Mouse (Mus musculus): ENCODE results near the gene Pde6b.
A peak's percentile ranks its signal among the peaks of the same experiment; 100 is the strongest.

Pde6b gene

DNA sequence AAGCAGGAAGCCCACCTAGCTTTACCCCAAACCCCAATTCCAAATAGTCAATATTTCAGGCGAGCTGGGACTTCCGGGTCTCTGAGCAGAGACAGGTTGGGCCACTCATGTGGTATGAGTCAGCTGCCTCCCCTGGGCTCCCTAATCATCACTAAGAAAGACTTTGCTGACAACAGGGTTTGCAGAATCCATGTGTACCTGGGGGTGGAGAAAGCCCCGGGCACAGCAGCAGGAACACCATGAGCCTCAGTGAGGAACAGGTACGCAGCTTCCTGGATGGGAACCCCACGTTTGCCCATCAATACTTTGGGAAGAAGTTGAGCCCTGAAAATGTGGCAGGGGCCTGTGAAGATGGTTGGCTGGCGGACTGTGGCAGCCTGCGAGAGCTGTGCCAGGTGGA is at the start of gene Pde6b:
Gene Pde6b, plus strand, starts transcription at position 191 of the 400 bp plus-strand sequence.
- DNase-seq (ENCODE audit: low read depth, low spot score) = no peak

- DNase-seq (ENCODE audit: low read depth, low spot score) = no peak
These were observed 44.5 kb upstream of the Pde6b start for GRCm38 (mm10) chr5:108343680-108344170.

- no peak for DNase-seq (ENCODE audit: low read depth, low spot score)
These were observed 42.7 kb upstream of the Pde6b start for GRCm38 (mm10) chr5:108345313-108346071.

- no peak for DNase-seq (ENCODE audit: low read depth, low spot score)
These were observed 40.3 kb upstream of the Pde6b start for GRCm38 (mm10) chr5:108347843-108348242.

DNA sequence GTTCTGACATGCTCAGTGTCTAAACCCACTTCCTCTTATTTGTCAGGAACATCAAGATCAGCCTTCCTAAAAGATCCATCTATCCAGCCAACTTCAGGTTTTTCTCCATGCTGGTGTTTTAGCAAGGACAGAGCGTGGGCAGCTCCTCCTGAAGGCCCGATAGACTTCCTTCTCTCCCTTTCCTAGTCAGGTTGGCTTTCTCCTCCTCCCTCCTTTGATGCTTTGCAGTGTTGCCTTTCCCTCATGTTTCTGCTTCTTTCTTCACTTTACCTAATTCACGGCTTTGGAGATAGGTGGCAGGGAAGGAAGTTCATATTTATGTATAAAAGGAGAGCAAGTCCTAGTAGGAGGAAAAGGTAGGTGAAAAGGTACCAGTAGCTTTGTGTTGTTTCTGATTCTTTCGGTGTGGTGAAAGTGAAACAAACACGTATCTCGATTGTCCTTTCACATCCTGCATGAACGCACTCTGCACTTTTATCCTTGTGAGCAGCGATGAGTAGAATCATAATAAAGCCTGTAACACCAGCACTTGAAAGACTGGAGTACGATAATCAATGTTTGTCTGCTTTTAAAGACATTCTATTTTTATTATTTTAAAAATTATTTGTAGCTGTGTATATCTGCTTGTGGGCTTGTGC is 38.6 kb upstream of the Pde6b start:
- no peak for DNase-seq (ENCODE audit: low read depth, low spot score)

DNA sequence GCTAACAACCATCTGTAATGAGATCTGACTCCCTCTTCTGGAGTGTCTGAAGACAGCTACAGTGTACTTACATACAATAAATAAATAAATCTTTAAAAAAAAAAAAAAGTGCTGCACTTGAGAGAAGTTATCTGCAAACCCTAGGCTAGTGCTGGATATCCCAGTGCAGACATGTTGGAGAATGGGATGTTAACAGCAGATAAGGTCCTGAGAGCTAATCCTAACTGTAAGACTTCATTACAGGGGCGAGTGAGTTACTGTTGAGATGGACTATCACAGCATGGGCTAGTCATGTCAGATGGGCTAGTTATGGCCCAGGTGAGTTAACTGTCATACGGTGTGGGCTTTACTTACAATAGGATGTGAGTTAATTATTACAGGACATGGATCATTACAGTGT is 34.1 kb upstream of the Pde6b start:
- no peak for DNase-seq (ENCODE audit: low read depth, low spot score)

DNA sequence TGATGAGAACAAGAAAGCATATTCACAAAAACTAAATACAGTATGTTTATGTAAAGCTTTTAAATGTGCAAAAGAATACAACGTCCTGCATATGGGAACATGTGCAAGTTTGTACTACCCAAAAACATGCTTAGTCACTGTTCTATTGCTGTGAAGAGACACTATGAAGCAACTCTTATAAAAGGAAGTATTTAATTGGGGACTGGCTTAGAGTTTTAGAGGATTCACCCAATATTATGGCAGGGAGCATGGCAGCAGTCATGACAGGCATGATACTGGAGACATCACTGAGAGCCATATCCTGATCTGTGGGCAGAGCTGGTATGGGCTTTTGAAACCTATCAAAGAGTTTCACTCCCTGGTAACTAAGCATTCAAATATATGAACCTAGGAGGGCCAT is 30.3 kb upstream of the Pde6b start:
- DNase-seq (ENCODE audit: low read depth, low spot score) = no peak

DNA sequence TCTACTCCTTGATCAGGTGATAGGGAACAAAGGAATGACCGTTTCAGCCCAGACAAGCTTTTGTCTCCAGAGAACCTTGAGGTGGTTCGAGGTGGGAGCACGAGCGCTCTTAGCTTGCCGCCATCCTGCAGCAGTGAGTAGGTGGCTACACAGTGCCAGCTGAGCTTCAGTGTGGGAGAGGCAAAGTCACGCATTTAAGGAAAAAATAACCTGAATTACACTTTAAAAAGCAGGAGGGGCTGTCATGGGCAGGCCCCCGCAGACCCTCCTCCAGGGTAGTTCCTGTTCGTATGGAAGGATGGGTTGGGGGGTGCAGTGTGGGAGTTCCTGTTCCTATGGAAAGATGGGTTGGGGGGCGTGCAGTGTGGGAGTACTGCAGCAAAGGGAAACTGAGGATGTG is 28.7 kb upstream of the Pde6b start:
- DNase-seq (ENCODE audit: low read depth, low spot score) = no peak

DNA sequence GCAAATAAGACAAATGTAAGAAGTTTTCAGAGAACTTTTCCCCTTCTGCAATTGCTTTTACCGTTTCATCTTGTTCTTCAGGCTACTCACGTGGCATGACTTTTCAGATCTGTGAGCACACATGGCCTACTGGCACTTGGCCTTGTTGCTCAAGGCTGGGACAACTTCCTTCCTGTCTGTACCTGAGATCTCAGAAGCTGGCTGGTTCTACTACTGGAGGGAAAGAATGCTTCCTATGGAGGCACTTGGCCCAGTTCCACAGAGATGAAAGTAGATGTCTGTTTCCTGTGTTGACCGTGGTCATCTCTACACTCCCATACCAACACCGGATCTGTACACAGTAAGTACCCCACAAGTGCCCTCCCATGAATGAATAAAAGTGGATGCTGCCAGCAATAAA is 28.0 kb upstream of the Pde6b start:
- DNase-seq (ENCODE audit: low read depth, low spot score) = no peak

DNA sequence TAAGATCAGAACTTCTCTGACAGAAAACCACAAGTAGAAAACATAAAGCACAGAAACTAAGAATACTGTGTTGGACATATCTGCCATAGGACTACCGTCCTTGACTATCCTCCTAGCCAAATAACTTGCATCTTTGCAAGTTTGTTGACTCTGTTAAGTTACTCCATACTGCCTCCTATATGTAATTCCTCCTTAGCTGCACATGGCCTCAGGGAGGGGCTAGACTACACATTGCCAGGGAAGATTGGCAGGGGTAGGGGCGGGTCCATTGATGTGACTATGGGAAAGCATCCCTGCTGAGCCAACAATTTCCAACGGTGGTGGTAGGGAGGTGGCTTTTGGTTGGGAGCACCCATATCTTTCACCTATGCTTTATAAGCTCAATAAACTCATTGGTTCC is 25.9 kb upstream of the Pde6b start:
- DNase-seq (ENCODE audit: low read depth, low spot score) = peak; percentile 35

GRCm38 (mm10) chr5:108366328-108366983 is 21.7 kb upstream of the Pde6b start:
- no peak for DNase-seq (ENCODE audit: low read depth, low spot score)

GRCm38 (mm10) chr5:108366984-108367841 is 21.0 kb upstream of the Pde6b start:
- DNase-seq (ENCODE audit: low read depth, low spot score) = no peak

GRCm38 (mm10) chr5:108367871-108368332 is 20.3 kb upstream of the Pde6b start, which contains the start of gene Gm42517:
Gm42517 (minus strand) TSS chr5:108367922.
- no peak for DNase-seq (ENCODE audit: low read depth, low spot score)

DNA sequence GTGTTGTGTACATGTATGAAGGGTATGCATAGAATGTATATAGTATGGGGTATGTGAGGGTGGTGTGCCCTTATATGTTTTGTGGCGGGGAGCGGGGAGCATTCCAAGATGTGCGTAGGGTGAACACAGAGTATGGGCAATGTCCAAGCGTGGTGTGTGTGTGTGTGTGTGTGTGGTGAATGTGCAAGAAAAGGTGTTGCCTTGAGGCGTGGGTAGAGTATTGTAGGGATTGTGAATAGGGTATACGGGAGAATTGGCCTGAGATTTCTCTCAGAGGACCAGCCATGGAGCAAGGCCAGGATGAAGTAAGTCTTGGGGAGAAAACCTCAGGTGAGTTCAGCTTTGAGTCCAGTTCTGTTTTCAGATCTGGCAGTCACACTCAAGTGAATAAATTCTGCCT is 19.7 kb upstream of the Pde6b start:
- DNase-seq (ENCODE audit: low read depth, low spot score) = no peak

DNA sequence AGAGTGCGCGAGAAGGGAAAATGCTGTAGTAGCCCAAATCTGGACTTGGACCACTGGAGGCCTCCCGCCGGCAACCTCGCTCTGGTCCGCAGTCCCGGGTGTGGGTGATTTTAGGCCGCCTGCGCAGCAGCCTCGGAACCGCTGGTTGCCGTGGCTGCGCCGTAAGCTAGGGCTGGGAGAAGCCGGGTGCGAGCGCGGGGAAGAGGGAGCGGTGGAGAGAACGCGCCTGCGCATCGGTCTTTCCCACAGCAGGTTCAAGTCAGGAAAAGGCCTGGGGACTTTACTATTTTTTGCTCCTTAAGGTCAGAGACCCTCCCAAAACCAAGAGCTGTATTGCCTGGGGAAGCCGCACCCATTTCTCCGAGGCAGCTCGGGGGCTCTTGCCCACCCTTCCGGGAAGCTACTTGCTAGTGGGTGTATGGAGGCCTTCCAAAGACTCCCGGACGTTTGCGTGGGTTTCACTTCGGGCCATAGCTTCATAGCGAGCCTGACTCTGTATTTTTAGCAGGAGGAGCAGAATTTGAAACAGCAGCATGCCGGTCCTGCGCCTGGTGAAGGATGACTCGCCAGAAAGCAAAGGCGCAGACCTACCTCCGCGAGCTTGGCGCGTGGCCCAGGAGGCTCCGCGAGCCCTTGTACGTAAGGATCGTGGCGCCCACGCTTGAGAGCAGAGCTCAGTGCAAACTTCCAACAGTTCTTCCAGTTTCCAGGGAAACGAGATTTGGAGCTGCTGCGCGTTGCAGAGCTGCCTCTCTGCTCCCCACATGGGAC is 19.2 kb upstream of the Pde6b start:
- no peak for DNase-seq (ENCODE audit: low read depth, low spot score)

DNA sequence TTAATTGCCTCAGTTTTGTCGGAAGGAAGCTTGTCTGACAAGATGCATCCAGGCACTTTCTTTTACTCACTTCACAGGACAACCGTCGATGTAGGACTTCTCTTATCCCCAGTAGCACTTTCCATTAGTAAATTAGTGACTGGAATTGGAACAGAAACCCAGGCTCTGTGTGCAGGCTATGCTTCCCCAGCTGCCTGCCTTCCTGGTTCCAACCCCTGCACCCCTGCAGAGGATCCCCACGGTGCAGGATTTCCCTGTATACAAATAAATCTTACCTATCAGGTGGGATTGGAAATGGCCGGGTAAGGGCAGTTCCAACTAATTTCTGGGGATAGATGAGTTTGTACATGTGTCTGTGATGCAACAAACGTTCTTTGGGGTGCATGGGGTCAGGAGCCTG is 18.2 kb upstream of the Pde6b start:
- DNase-seq (ENCODE audit: low read depth, low spot score) = no peak

GRCm38 (mm10) chr5:108374079-108374478 is 14.1 kb upstream of the Pde6b start:
- DNase-seq (ENCODE audit: low read depth, low spot score) = no peak

GRCm38 (mm10) chr5:108376059-108376458 is 12.1 kb upstream of the Pde6b start:
- peak; percentile 56 for DNase-seq (ENCODE audit: low read depth, low spot score)

DNA sequence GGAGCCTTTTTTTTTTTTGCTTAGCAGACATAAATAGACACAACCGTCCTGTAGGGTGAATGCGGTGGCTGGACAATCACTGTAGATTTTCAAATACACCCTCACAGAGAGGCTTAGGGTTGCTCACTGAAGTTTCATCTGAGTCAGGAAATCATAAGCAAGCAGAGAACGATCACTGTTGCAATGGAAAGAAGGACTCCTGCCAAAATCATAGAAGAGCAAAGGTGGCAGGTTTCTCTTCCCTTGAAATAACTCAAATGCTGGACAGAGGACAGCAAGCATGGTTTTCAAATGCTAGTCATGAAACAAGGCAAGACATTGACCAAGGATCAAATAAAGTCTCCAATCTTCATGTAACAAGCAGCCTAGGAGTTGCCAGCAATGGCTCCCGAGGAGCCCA is 9.8 kb upstream of the Pde6b start:
- DNase-seq (ENCODE audit: low read depth, low spot score) = no peak

GRCm38 (mm10) chr5:108385632-108386031 is 2.6 kb upstream of the Pde6b start:
- DNase-seq (ENCODE audit: low read depth, low spot score) = peak; percentile 64

DNA sequence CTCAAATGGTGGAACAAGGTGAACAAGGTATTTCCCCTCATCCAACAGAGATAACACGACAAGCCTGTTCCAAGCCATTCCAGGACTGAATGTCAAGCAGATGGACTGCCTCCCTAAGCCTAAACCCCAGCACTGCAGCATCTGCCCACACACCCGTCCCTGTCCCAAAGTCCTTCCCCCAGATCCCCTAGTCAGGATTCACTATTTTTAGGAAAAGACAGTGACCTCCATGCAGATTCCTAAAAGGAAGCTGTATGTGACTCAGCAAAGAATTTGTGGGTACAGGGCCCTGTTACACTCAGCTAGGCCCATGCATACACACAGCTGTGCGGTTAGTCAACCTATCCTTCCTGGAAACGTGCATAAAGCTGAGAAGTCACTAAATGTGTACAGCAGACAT is 1.7 kb upstream of the Pde6b start:
- no peak for DNase-seq (ENCODE audit: low read depth, low spot score)
